Mouse (Mus musculus): Measurements from ENCODE around the gene Lrrc7. TPM values are rescaled to one million over a fixed set of nuclear protein-coding genes. Genes with fewer than 3 reads are reported as not detected.
A peak's percentile ranks its signal among the peaks of the same experiment; 100 is the strongest.

Gene Lrrc7
- polyA plus RNA-seq, 1 experiment from 2014 or later: 4.4 TPM

DNA sequence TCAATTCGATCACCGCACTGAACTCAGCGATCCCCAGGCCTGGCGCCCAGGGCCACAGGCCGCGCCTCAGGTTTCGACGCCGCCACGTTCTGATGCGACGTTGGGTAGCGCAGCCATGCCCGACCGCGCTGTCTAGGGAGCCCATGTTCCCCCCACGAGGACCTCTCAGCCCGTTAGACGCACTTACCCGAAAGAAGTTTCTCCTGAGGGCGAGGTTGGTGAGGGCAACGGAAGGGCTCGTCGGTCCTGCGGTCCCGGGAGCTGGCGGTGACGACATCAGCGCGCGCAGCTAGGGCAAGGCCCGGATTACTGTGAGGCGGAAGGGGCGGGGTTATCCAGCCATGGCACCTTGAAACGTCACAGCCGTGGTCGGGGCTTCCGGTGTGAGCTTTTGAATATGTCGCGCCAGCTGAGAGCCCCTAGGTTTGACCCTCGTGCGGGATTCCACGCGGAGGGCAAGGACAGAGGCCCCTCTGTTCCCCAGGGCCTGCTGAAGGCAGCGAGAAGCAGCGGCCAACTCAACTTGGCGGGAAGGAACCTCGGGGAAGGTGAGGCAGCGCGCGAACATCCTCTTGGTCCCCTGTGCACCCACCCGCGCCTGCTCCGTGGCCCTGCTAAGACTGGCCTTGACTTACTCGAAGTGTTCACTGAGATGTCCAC is 525.6 kb downstream of the Lrrc7 start, which contains the start of the genes Srsf11 and Lrrc40:
Gene Srsf11, minus strand, starts transcription at position 311 of the 660 bp plus-strand sequence.
Gene Lrrc40, plus strand, starts transcription at position 334 of the 660 bp plus-strand sequence.
- under 1% methylated on average over 55 of the region's 55 CpGs for WGBS
- H3K27me3 ChIP-seq (ENCODE audit: control insufficient read depth, insufficient read depth, low read length): no peaks in the 10 kb centered on the region
- H3K36me3 ChIP-seq (ENCODE audit: control insufficient read depth, insufficient read depth, low read length): no peaks in the 10 kb centered on the region
- peak within 1 kb of the TSS; percentile 73 for H3K4me2 ChIP-seq (replicated peaks; ENCODE audit: low read depth, low read length)
- H3K9ac ChIP-seq (replicated peaks; ENCODE audit: low read depth, low read length): peak within 1 kb of the TSS; percentile 81
- no peaks in the 10 kb centered on the region for H3K9me3 ChIP-seq (ENCODE audit: control insufficient read depth, low read depth, low read length)
- ATAC-seq (ENCODE audit: insufficient number of reproducible peaks, insufficient read depth, low FRiP score, low read depth): peak; percentile 97
- H3K4me1 ChIP-seq (ENCODE audit: control insufficient read depth, insufficient read depth, low read length): peaks cover 10% of the 10 kb centered on the region; the same call in 1 of the 2 replicates
- peak within 1 kb of the TSS; percentile 90 for H3K27ac ChIP-seq (ENCODE audit: low read length)
- peak within 1 kb of the TSS; percentile 89 for H3K4me3 ChIP-seq (ENCODE audit: low read depth, low read length)

DNA sequence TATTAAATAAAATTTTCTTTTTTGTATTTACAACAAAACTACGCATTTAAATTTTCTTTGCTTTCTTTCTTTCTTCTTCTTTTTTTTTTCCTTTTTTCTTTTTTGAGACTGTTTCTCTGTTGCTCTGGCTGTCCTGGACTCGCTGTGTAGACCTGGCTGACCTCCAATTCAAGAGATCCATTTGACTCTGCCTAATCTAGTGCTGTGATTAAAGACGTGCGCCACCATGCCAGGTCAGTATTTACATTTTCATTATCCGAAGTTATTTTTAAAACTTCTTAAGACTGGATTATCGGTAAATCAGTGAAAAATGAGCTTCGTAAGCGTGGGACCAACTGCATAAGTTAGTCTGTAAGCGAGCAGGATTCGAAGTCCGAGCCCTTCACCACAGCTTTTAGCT is 526.2 kb downstream of the Lrrc7 start:
- peak overlapping the region; percentile 81 for H3K9ac ChIP-seq (replicated peaks; ENCODE audit: low read depth, low read length)
- WGBS: 2% methylated on average over 11 of the region's 11 CpGs
- H3K9me3 ChIP-seq (ENCODE audit: control insufficient read depth, low read depth, low read length): no peaks in the 10 kb centered on the region
- H3K27ac ChIP-seq (ENCODE audit: low read length): peak overlapping the region; percentile 90
- H3K36me3 ChIP-seq (ENCODE audit: control insufficient read depth, insufficient read depth, low read length): no peaks in the 10 kb centered on the region
- peak overlapping the region; percentile 73 for H3K4me2 ChIP-seq (replicated peaks; ENCODE audit: low read depth, low read length)
- peak overlapping the region; percentile 89 for H3K4me3 ChIP-seq (ENCODE audit: low read depth, low read length)
- H3K4me1 ChIP-seq (ENCODE audit: control insufficient read depth, insufficient read depth, low read length): peaks cover 10% of the 10 kb centered on the region; the same call in 1 of the 2 replicates
- H3K27me3 ChIP-seq (ENCODE audit: control insufficient read depth, insufficient read depth, low read length): no peaks in the 10 kb centered on the region
- no peak for ATAC-seq (ENCODE audit: insufficient number of reproducible peaks, insufficient read depth, low FRiP score, low read depth)

Measured in stomach, embryonic 14.5 days (tissue).